Mouse (Mus musculus) thymus, postnatal 36 days (tissue): Measurements from ENCODE around the gene Selp.
A peak's percentile ranks its signal among the peaks of the same experiment; 100 is the strongest.

Experiments used
- DNase-seq, 2 experiments: peaks; one replicate each; pipeline ENCODE4 v3.0.0; 2022; ENCODE audit warnings: mixed read lengths in 2 of 2

Gene Selp

DNA sequence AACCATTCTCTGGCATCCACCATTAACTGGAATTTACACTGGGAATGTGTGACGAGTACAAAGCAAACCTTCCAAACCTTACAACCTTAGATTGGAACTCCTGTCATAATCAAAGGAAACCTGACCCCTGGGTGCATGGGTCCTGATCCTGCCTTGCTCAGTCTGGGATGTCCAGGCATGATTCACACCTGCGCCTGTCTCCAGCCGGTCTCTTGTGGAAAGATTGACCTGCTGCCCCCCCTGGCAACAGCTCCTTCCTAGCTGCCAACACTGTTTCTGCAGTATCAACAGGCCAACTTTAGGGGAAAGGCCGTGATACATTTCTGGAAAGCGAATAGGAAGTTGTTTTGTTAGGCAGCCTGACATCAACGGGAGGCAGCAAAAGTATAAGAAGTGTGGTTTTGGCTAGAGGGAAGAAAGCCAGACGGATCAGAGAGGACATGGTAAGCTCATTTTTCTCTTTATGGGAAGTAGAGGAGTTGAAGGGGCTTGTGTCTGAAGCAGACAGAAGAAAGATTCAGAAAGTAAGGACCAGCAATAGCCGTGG lies at the start of gene Selp:
Gene Selp (plus strand): TSS at position 318 of the 547 bp plus-strand sequence.
- DNase-seq = no peak

DNA sequence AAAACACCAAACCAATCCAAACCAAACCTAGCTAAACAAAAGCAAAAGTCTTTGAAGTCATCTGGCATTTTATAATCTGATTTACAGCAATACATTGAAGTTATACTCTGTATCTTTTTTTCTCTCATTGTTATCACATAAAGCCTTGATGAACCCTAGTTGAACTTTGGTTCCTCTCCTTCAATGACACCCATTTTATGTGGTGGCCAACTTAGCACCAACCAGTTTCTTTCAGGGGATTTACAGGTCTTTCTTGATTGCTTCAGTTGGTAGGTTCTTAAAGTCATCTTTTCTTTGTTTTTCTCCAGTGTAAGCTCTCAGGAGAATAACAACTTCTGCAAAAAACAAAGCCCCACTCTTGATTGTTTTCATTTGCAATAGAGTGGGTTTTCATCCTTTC lies 45.8 kb upstream of the Selp start:
- DNase-seq = no peak

DNA sequence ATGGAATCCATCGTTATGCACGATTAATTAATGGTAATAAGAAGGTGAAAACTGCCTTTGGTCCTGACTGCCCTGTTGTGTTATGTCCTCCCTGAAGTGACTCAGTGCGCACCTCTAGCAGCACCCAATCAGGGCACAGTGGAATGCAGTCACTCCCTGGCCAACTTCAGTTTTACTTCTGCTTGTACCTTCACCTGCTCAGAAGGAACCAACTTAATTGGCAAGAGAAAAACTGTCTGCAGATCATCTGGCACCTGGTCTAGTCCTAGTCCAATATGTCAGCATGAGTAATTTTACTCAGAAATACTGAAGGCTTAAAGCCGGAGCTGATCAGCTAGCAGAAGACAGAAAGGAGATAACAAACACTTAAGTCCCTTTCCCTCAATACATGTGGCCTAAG lies 44.6 kb upstream of the Selp start:
- no peak for DNase-seq

DNA sequence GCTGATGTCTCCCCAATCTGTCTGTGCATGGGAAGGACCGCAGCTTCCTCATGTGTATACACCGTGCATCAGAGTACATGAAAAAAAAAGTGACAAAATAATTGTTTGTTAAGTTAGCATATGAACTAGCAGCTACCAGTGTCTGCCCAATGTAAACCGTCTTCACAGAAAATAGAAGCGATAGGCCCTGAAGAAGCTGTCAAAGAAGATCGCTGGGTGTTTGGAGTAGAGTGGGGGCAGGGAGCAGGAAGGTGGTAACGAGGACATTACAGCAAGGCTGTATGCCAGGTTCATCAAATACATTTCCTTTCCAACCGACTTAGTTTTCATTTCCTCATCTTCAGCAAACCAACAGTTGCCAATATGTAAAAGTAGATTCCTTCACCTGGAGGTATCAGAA lies 44.0 kb upstream of the Selp start:
- DNase-seq = peak; percentile 64 to 77

DNA sequence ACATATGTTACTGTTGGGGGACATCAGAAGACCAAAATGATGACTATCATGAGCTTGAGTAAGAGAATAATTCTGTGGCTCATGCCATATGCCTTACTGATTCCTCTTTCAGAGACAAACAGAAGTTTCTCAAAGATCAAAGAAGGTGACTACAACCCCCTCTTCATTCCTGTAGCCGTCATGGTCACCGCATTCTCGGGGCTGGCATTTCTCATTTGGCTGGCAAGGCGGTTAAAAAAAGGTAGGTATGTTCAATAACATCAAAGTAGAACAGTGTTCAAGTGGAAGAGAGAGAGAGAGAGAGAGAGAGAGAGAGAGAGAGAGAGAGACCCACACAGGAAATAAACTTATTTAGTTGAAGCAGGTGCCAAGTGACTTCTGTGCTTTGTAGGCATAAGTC lies 43.1 kb upstream of the Selp start:
- DNase-seq = peak; percentile 48 to 52

DNA sequence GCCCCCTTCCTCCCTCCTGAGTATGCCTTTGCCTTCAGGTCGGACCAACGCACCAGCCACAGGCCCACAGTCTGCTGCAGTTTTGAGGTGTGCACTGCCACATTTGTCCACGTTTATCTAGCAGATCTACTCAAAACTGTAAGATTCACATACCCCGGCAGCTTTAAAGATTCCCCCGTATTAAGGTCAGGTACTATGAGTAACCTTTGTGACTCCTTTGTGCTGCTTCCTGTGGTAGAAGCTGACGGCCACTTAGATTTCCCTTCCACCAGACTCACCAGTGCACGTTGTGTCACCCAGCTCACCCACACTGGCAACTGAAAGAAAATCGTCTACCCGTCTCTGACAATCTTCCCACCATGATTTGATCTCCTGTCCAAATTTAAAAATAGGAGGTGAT lies 42.0 kb upstream of the Selp start:
- no peak for DNase-seq

DNA sequence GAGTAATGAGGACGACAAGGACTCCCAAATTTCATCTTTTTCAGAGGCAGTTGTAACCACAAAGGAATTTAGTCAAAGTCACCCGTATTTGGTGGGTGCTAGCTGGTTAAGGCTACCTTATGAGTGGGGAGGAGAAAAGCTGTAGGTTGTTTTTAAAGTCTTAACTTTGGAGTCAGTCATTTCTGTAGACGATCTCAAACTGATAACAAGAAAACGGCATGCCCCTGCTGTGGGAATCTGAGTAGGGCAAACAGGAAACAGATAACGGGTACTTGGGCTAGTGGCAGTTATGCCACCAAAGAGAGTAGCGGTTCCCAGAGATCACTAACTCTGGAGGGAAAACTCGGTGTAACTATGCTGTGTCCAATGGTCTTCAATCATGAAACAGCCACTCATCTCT lies 41.3 kb upstream of the Selp start:
- DNase-seq = no peak

DNA sequence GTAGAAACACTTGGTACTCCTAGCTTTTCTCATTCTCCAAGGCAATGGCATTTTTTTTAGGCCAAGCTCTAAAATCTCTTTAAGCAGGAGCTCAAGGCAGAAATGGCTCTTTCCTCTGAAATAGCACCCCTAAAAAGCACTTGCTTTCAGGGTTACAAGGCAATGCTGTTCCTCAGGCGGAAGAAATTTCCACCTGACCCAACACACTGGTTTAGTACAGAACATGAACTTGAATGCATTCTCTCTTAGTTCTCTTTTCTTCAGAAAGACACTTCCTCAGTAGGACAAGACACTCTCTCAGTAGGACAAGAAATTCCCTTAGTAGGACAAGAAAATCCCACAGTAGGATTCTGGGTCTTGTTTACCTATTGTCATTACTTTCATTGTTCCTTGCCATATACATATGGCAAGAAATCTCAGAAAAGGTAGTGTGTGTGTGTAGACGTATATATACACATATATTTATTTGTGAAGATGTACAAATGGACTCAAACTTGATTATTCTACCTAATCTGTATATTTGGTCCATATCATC lies 40.4 kb upstream of the Selp start:
- DNase-seq = no peak

DNA sequence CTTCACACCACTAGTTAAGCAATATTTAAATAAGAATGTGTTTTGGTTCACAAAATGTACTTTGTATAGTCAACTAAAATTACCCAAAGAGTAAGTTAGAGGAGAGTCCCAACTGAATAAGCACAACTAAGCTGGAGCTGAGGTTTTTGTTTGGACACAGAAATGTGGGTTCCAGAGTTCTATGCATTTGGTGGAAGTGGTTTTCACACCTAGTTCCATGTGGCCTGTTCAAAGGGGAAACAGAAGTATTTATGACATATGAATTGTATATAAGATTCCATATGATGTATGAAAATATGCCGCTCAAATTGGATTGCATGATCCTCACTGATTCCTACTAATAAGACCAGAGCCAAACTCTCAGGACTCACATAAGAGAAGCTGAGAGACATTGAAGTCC lies 39.6 kb upstream of the Selp start:
- DNase-seq = no peak

DNA sequence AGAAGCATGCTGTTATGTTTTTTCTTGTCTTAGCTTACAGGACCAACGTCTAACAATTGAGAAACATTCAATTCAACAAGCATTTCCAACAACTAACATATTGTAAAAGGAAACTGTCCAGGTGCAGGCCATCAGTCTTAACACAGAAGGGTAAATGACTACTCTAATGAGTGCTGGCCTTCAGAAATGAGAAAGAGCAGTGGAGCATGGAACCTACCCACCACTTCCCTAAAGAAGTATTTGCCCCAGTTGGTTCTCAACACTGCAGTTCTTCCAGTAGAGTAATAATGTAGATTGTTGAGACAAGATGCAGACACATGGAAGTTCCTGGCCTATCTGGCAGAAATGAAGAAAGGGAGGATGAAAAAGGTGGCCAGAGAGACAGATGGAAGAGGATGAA lies 38.6 kb upstream of the Selp start:
- DNase-seq = no peak

DNA sequence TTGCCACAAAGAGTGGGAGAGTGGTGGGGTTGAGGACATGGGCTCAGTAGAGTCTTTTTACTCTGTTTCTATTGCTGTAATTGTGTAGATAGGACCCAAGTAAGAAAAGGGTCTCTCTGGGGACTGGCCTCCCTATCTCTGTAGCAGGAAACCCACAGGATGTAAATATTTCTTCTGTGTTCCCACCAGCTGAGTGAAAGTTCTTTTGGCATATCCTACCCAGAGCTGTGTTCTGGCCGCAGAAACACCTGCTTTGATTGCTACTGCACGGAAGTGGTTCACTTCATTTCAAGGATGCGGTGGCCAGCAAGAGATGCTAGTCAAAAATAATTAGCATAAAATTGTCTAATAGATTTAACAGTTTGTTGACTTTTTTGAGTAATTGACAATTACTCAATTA lies 38.0 kb upstream of the Selp start:
- DNase-seq = peak in 1 of 2 experiments; percentile 55

DNA sequence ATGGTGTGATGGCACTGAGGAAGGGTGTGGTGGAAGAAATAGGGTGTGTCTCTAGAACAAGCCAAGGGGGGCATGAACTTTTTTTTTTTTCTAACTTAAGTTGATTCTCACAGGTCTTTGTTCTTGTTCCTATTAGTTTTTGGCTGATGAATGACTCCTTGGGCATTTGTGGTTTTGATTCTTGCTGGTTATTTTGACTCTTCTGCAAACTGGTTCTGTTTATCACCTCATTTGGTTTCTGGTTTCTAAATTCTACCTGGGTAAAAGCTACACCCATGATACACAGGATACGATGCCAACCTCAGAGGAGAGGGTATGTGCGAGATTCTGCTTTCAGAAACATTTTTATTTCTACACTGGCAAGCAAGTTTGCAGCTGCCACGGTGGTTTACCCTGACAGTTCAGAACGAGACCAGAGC lies 36.7 kb upstream of the Selp start:
- peak in 1 of 2 experiments; percentile 42 for DNase-seq

DNA sequence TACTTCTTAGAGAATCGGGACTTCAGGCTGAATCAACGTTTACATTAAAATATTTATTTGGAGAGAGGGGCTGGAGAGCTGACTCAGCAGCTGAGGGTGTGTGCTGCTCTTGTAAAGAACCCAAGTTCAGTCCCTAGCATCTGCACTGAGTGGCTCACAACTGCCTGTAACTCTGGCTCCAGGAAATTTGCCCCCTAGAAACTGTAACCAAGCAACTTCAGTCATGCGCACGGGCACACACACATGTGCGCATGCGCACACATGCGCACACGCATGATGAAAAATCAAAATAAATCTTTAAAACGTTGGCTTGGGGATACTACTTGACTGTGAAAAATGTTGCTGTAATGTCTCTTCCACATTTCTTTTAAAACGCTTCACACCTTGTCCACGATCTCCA lies 36.0 kb upstream of the Selp start:
- no peak for DNase-seq

DNA sequence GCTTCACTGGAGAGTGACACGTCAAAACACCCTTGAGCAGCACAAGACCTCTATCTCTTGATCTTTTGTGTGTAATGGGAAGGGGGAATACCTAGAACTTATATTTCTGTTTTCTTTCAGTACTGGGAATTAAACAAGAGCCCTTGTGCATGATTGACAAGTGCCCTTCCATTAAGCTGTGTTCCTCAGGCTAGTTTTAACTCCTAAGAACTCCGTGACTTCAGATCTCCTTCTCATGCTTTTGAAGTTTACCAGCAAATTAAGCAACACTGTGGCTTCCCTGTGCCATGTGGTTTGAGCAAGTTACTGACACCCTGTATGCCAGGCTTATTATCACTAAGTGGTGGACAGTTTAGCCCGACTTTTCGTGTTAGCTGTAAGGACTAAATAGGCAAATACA lies 32.0 kb upstream of the Selp start:
- DNase-seq = no peak

DNA sequence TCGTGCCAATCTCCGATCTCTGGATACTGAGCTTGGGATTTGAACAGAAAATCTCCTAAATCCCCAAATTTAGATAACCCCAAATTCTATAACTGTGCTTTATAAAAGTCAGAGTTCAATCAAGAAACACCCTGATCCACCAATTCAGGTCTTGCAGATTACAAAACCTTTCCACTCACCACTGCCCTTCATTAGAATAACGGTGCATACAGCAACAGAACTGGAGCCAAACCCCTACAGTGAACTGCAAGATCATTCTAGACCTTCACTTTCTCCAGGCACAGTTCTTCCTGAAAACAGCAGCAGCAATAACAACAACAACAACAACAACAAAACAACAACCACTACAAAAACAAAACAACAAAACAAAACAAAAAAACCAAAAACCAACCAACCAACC lies 28.3 kb upstream of the Selp start:
- no peak for DNase-seq

DNA sequence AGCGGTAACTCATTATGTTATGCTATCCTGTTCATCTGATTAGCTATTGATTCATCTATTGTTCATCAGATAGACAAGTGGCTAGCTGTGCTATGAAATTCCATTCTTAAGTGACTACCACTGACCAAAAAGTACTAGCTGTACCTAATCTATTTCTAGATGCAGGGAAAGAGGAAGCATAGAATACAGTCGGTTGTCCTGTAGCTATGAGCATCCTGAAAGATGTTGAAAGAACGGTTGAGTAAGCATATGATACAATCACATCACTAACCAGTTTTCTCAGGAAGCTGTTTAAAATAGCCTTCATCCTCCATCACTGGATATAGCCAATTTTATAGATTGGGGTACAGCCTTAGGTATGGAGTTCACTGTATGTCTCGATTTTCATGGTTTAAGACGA lies 27.2 kb upstream of the Selp start:
- no peak for DNase-seq

DNA sequence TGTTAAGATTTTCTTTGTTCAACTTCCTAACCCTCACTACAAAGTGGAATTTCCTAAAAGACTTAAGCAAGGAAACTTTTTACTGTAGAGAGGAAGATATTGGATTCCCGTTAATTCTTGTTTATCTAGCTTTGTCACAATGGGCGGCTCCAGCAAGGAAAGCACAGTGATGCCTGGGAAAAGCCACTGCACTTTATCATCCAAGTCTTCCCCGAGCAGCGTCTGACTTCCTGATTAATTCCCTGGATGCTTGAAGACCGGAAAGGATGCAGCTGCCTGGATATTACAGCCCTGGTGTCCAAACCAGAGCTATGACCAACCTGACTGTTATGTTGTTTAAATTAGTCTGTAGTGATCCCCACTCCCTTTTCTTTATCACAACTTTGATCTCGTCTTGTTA lies 18.3 kb upstream of the Selp start:
- DNase-seq = no peak

DNA sequence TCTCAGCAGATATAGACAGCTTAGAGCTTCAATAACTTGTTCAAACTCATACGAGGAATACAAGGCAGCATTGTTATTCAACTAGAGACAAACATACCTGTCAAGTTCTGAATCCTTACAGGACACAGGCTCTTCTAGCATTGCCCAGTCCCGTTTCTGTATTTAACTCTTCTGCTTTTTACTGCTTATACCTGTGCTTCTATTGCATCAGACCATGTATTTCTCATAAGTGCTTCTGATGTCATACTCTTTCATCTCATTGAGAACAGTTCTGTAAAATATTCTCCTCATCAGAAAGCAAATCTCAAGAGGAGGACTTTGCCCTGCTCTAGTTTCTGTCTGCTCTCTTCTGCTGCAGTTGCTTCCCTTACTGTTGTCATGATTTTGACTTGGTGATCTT lies 17.2 kb upstream of the Selp start:
- DNase-seq = no peak

DNA sequence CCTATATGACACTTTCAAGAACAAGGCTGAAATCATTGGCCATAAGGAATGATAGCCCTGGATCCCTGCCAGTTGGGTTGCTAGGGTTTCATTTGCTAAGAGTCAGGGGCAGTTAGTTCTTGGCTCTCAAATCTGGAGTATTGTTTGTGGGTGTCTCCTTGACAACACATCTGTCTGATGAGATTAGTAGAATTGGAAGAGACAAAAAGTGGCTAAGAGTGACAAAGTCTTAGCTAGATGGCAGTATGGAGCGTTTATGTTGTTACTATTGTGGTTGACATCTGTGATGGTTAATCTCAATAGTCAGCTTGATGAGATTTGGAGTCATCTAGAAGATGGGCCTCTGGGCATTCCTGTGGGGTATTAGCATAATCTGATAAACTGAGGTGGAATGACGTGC lies 16.7 kb upstream of the Selp start:
- DNase-seq = no peak

DNA sequence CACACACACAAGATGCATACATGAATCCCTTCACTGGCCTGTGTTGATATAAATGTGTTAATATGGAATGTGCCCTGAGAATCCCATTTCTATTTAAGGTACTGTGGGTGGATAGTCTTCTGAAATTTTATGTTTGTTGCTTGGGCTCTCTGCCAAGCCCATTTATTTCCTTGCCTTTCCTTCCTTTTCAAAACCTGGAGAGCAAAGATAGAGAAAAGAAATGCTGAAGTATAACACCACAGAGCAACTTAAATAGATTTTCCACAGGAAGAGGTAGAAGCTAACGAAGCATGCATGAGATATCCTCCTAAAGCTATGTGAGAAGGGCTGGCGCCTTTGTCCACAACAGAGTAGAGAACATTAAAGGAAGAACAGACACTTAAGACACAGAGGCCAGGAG lies 5.3 kb upstream of the Selp start:
- DNase-seq = no peak

DNA sequence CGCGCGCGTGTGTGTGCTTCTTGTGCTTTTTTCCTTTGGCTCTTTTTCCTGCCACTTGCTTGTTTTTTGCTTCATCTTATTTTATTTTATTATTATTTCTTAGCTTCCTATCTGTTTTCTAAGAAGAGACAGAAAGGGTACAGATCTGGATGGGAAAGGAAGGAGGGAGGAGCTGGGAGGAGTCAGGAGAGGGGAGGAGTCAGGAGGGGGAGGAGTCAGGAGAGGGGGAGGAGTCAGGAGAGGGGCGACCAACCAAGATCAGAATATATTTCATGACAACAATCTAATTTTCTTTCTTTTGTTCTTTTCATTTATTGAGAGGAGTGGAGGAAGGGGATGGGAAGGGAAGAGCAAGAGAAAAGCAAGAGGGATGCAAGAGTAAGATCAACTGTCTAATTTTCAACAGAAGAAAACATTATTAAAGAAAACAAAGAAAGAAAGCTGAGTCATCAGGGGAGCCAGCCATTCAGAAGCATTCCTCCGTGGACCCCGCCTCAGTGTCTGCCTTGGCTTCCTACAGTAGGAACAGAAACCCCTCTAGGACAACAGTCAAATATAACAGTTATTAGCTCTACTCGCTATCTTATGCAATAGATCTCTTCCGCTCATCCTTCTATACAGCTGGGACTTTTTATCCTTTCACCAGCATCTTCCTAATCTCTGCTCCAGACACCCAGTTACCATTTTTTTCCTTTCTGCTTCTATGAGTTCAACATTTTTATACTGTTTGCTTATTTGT lies 4.3 kb upstream of the Selp start:
- no peak for DNase-seq

DNA sequence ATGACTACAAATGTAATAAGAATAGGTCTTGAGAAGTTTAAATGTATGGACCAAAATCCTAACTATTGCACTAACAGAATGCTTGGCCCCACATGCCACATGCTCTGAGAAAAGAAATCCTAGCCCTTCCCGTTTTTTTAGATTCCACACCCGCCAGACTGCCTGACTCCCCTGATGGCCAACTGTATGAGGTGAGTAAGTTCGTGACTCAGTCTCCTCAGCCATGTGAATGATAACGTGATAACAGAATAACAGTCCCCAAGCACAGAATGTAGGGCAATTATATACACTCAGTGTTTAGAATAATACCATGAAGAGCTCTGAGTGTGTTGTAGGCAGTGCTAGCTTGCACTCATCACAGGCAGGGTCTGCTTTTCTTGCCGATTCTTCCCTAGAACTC lies 784 bp upstream of the Selp start:
- DNase-seq = no peak

DNA sequence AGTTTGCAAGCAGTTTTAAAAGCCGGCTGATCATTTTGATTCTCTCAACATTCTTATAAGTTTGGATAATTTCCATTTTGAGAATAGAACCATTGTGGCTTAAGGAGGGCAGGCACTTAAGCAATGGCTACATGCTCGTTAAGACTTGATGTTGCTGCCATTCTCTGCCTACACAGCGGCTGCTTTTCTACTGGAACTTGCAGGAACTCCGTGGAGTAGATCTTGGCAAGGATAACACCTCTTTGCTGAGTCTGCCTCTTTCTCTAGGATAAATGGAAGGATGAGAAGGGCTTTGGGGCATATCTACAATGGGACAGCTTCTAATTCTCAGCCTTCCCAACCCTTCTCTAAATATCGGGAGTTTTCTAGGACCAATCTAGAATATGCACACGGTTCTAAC lies 583 bp downstream of the Selp start:
- no peak for DNase-seq

DNA sequence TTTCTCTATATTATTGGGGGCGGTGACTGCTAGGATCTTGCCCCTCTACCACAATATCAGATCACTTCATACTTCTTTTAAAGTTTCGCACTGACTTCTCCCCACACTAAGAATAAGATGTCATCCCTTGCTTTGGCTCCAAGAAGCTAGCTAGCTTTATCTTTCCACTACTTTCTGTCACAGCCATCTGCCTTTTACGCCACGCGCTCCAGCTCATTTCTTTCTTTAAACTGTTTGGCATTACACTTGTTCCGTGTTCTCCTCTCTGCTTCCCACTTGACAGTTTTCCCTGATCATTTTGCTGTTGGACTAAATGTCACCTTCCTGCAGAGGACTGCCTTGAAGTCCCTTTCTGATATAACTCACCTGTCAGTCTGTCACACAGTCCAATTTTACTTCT lies 2.8 kb downstream of the Selp start:
- no peak for DNase-seq
